Mouse (Mus musculus): ENCODE data around the gene Ak4.

The Ak4 gene

GRCm38 (mm10) chr4:101459358-101459757 is 40.3 kb downstream of the Ak4 start:
- no peak for DNase-seq (ENCODE audit: low read depth, low spot score)

- DNase-seq (ENCODE audit: low read depth, low spot score) = no peak
Observed at GRCm38 (mm10) chr4:101460114-101460513, 41.0 kb downstream of the Ak4 start.

DNA sequence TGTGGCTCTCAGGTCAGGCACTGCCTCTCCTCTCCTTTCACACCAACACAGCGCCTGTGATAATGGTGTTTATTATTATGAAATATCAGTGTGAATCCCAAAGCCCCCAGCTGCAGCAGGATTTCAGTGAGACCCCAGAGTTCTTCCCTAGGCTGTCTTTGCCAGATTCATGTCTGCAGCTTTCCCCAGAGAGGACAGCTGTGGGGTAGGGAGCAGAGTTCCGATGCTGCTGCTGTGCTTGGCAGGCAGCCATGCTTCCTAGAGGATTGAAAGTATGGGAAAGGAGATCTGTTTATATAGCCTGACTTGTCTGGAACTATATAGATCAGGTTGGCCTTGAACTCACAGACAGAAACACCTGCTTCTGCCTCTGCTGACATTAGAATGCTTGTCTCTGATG is 43.0 kb downstream of the Ak4 start:
- DNase-seq (ENCODE audit: low read depth, low spot score) = no peak

DNA sequence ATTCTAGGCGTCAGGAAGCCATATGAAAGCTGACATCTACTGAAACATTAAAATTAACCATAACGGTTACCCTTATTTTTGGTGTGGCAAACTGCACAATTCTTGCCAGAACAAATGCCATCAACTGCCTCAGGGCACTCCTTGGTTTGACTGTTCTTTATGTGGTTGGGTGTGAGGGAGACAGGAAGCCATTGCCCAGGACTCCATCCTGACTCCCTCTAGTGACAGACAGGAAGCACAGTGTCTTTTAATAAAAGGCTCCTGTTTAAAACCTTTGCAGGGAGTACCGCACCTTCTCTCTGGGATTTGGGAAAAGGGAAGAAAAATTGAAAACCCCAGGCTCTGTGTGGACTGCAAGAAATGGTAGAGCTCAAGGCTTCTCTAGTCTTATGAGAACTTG is 47.2 kb downstream of the Ak4 start:
- DNase-seq (ENCODE audit: low read depth, low spot score) = no peak

DNA sequence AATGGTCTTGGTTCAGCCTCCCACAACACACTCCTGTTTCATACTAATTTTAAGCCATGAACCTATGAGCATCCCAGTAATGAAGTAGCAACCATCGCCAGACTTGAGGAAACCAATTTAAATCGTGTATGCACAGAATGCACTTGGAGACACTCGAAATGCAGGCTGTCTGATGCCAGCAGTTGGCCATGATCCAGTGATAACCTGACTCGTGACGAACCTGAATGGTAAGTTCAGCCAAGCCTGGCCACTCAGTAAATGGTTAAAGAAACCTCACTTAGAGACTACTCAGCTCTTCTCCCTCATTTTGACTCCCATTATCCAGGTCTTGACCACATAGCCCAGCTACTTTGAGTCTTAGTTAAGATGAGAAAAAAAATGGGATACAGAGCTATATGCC is 50.2 kb downstream of the Ak4 start:
- DNase-seq (ENCODE audit: low read depth, low spot score) = no peak

DNA sequence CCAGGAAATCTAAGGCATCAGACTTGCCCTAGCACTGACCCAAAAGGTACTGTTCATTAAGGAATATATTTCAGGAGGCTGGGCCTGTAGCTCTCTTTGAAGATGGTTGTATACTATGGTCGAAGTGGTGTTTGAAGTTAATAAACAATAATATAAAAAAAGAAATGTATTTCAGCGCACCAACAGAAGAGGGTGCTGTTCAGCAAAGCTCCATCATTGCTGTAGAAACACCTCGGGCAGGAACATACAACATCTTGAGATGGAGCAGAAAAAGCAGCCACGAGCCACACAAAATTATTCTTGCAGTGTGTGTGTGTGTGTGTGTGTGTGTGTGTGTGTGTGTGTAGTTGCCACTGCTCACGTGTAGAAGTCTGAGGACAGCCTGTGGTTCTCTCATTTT is 51.5 kb downstream of the Ak4 start:
- peak; percentile 28 for DNase-seq (ENCODE audit: low read depth, low spot score)

- no peak for DNase-seq (ENCODE audit: low read depth, low spot score)
Observed at GRCm38 (mm10) chr4:101472767-101473166, 53.7 kb downstream of the Ak4 start.

DNA sequence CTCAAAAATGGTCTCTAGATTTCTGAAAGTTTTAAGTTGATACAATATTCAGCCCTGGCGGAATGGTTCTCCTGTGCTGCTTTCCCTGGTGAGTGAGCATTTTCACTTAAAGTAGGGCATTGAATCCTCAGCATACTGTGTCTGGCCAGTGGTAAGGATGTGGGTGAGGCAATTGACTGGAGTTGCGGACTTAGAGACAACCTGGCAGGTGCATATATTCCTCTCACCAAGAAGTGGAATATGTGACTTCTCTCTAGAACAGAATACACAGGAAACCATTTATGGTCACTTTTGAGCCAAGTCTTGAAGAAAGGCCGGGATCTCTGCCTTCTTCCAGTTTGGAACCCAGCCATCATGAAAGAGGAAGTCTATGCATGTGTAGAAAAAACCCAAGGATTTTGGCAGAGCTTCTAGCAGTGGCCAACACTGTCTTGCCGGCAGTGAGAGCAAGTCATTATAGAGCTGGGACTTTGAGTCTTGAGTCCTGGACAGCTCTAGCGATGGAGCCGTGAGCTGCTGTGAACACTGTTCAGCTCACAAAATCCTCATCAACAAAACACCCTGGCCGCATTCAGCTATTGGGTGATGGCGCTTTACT is 71.3 kb downstream of the Ak4 start:
- DNase-seq (ENCODE audit: low read depth, low spot score) = no peak

DNA sequence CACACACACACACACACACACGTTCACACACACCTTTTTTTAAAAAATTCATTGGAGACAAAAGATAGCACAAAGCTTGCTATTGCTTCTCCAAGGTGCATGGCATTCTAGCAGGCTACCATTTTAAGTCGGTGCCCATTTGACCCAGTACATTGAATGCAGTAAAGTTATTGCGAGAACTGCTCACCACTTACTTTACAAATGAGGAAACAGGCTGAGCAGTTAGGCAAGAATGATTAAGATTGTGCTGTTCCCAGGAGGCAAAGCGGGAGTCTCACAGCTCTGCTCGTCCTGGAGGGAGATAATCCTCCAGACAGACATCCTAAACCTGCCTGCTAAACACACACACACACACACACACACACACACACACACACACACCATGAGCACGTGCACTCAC is 72.6 kb downstream of the Ak4 start:
- DNase-seq (ENCODE audit: low read depth, low spot score) = no peak

DNA sequence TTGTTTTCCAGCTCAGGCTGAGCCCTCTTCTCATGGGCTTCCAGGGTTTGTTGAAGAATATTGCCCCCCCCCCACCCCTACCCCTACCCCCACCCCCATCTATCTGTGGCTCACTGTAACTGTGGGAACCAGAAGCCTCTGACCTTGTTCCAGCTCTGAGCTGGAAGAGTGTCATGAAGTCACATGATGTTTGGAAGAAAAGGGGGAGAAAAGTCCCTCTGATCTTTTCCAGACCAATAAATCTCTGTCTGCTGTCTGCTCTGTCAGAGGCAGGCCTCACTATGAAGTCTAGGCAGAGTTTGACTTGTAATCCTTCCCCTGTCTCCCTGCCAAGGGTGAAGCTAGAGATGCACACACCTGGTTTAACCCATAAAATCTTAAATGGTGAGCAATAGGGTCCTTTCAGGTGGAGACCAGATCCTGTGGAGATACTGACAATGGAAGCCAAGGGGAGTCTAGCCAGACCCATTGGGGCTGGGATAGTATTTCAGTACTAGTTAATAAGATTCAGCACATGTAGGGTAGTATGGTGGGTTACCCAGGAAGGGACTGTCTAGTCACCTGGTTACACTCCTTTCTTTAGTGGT is 74.6 kb downstream of the Ak4 start:
- DNase-seq (ENCODE audit: low read depth, low spot score) = no peak

GRCm38 (mm10) chr4:101496188-101496533 is 77.1 kb downstream of the Ak4 start:
- no peak for DNase-seq (ENCODE audit: low read depth, low spot score)

DNA sequence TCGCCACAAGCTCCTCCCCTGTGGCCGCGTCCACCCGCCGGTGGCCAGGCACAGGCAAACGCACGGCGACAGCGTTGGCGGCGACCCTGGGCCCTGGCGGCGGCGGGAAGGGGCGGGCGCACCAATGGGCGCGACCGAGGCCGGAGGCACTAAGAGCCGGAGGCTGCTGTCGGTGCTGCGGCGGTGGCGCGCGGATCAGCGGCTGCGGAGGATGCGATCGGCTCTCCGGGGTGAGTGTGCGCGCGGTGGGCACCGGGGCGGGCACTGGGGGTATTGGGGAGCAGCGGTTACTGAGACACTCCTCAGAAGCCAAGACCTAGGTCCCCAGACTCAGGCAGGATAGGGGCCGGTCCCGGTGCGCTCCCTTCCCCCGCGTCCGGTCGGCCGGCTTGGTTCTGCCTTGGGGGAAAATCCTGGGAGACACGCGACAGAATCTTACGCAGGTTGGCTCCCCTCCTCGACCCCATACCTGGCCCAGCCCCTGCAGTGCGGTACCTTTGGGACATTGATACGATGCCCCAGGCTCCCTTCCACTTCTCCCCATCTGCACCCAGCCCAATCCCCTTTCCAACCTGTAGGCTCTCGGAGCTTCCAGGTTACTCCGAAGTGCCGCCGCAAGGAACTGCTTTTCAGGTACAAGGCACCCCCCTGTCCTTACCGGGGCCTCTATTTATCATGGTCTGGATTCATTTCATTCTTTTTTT is 77.6 kb downstream of the Ak4 start, which contains the start of gene Dnajc6:
Gene Dnajc6 (plus strand): TSS at position 115 of the 704 bp plus-strand sequence.
- no peak for DNase-seq (ENCODE audit: low read depth, low spot score)

GRCm38 (mm10) chr4:101497336-101497735 is 78.3 kb downstream of the Ak4 start:
- DNase-seq (ENCODE audit: low read depth, low spot score) = no peak

DNA sequence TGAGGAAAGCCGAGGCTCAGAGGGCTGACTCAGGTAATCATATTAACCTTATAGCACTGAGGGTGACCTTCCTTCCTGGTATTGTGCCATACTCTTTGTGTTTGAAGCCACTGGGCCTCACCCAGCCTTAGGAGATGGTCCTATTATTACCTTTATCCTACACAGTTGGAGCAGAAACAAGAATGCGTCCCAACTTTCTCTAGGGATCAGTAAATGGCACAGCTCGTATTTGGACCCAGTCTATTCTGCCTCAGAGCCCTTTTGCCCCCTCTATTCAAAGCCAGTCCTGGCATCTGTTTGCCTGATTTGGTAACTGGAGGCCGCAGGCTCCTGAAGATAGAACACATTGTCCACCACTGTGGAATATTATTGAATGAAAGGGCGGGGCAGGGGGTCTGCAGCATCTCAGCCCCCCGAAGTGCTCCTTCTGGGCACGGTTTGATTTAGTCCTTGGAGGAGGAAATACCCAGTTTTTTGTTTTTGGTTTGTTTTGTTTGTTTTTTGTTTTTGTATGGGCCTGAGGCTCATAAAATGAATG is 85.5 kb downstream of the Ak4 start:
- no peak for DNase-seq (ENCODE audit: low read depth, low spot score)

GRCm38 (mm10) chr4:101505966-101506365 is 86.9 kb downstream of the Ak4 start:
- no peak for DNase-seq (ENCODE audit: low read depth, low spot score)

- DNase-seq (ENCODE audit: low read depth, low spot score) = no peak
Observed at GRCm38 (mm10) chr4:101506372-101506771, 87.3 kb downstream of the Ak4 start.

- DNase-seq (ENCODE audit: low read depth, low spot score) = no peak
Observed at GRCm38 (mm10) chr4:101507571-101508422, 88.7 kb downstream of the Ak4 start.

DNA sequence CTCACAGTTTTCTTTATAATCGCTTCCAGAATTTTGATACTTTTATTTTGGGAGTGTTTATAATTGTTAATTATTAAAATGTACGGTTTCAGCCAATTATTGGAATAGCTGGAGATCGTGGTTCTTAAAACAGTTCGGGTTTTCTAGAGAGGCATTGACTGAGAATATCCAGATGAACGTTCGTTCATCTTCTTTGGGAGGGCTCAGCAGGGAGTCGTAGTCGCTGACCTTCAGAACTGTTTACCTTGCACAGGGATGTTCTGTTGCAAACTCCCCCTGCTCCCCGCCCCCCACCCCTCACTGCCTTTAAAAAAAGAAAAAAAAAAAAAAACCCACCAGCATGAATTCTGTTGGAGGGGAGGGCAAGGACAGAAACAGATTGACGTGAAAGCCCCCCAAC is 89.4 kb downstream of the Ak4 start:
- DNase-seq (ENCODE audit: low read depth, low spot score) = no peak

- no peak for DNase-seq (ENCODE audit: low read depth, low spot score)
Observed at GRCm38 (mm10) chr4:101508851-101509577, 89.9 kb downstream of the Ak4 start.

- no peak for DNase-seq (ENCODE audit: low read depth, low spot score)
Observed at GRCm38 (mm10) chr4:101510111-101510903, 91.2 kb downstream of the Ak4 start.

- DNase-seq (ENCODE audit: low read depth, low spot score) = no peak
Observed at GRCm38 (mm10) chr4:101510904-101511210, 91.8 kb downstream of the Ak4 start.
